Comparison of ENCODE assay signal across 24 mouse cellular contexts in the genomic region with DNA sequence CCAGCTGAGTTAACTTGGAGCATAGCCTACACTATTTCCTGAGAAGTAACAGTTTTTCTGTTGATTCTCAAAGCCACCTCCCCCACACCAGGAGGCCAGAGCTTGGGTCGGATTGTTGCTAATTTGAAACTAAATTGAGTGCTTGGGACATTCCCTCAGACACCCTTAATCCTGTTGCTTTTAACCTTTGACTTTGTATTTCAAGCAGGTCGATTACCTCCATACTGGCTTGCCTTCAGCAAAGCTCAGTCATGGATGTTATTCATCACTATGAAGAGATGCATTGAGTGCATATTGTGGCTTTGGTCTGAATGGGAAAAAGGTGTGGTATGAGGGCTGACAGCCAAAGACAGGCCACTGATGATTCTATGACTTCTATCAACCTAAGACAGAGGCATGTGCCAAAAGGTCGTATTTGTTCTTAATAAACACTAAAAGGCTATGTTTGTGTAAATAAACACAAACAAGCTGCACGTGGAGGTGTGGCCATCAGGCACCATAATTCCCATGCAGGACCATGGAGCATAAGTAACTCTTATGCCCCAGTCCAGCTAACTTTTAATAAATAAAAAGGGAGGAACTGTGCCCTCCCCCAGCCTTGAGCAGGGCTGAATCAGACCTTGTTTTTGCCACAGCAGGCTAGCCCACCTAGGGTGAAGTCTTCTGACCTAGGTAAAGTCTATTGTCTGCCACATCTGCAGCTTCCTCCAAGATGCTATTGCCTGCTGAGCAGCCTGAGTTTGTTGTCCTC.
DNase-seq lines count a peak whose midpoint lies in the region; ATAC-seq lines count a peak whose summit lies in the region.
"Had no signal": no experiment of that assay in that cellular context is flagged by ENCODE, and none has a peak within 500 bp of the region (broad histone marks: within the 10 kb centered on the region; RNA-seq: fewer than 3 reads in every experiment).

No protein-coding gene starts in this region.

- H3K4me1 ChIP-seq in brown adipose tissue, adult 24 weeks (ENCODE audit: control insufficient read depth, insufficient read depth, insufficient read length, low read length): peaks cover 6% of the 10 kb centered on the region; the same call in 1 of the 2 replicates
- no peaks in the 10 kb centered on the region for H3K4me1 ChIP-seq in embryonic facial prominence, embryonic 11.5 days (ENCODE audit: control insufficient read depth, insufficient read depth, low read length)
- H3K4me1 ChIP-seq: heart, embryonic 10.5 days; hindbrain, embryonic 12.5 days had no signal

- no peak overlapping the region for H3K4me3 ChIP-seq in brown adipose tissue, adult 24 weeks (ENCODE audit: insufficient read depth, low read depth, low read length)
- H3K4me3 ChIP-seq in embryonic facial prominence, embryonic 11.5 days (ENCODE audit: low read depth, low read length): no peak overlapping the region
- H3K4me3 ChIP-seq: embryonic facial prominence, embryonic 15.5 days; erythroblast, embryonic 14.5 days; forebrain, embryonic 12.5 days; heart, embryonic 10.5 days; hindbrain, embryonic 12.5 days had no signal

- no peaks in the 10 kb centered on the region for H3K9me3 ChIP-seq in embryonic facial prominence, embryonic 11.5 days (replicated peaks; ENCODE audit: control insufficient read depth, low read length)
- H3K9me3 ChIP-seq: embryonic facial prominence, embryonic 15.5 days; forebrain, embryonic 12.5 days; heart, embryonic 10.5 days; hindbrain, embryonic 12.5 days had no signal

- WGBS in embryonic facial prominence, embryonic 11.5 days: 21% methylated on average over 4 of the region's 4 CpGs

- H3K27ac ChIP-seq in brown adipose tissue, adult 24 weeks (replicated peaks; ENCODE audit: low read depth, low read length): peak overlapping the region; percentile 91
- no peak overlapping the region for H3K27ac ChIP-seq in embryonic facial prominence, embryonic 11.5 days (replicated peaks; ENCODE audit: low read depth, low read length)
- H3K27ac ChIP-seq: embryonic facial prominence, embryonic 15.5 days; forebrain, embryonic 12.5 days; heart, embryonic 10.5 days; hindbrain, embryonic 12.5 days had no signal

- H3K36me3 ChIP-seq in embryonic facial prominence, embryonic 11.5 days (replicated peaks; ENCODE audit: control insufficient read depth, insufficient read depth, low read depth, low read length): no peaks in the 10 kb centered on the region
- H3K36me3 ChIP-seq: embryonic facial prominence, embryonic 15.5 days; forebrain, embryonic 12.5 days; G1E; heart, embryonic 10.5 days; hindbrain, embryonic 12.5 days had no signal

- peak; percentile 70 for DNase-seq in heart, adult 11 months
- DNase-seq in heart, adult 9 months (ENCODE audit: low spot score in 2 of 2): no peak
- peak; percentile 23 for DNase-seq in embryonic facial prominence, embryonic 11.5 days (ENCODE audit: low spot score)
- DNase-seq in left cerebral cortex, adult 9 months (ENCODE audit: low spot score in 2 of 2): no peak
- no peak for DNase-seq in gastrocnemius, postnatal 10 days
- no peak for DNase-seq in kidney, adult 11 months
- DNase-seq: adrenal gland, postnatal 14 days; cerebellum, adult 18-20 months; cerebellum, adult 9-11 months; cerebellum, postnatal 36 days; gastrocnemius, postnatal 25 days; heart, postnatal 10 days; heart, postnatal 4 days; kidney, adult 18-20 months had no signal

- no peak for ATAC-seq in embryonic facial prominence, embryonic 11.5 days (replicated peaks; ENCODE audit: insufficient number of reproducible peaks, low FRiP score, low TSS enrichment, low read depth)
- ATAC-seq: activated CD4-positive, CD25-positive, alpha-beta regulatory T cell, adult 4 months; forebrain, embryonic 16.5 days; hindbrain, embryonic 16.5 days had no signal

- H3K4me2 ChIP-seq in embryonic facial prominence, embryonic 11.5 days (ENCODE audit: low read depth, low read length): no peak overlapping the region
- H3K4me2 ChIP-seq: embryonic facial prominence, embryonic 15.5 days; forebrain, embryonic 12.5 days; hindbrain, embryonic 12.5 days had no signal

- H3K27me3 ChIP-seq in embryonic facial prominence, embryonic 11.5 days (ENCODE audit: control insufficient read depth, insufficient read depth, low read length): no peaks in the 10 kb centered on the region
- H3K27me3 ChIP-seq: embryonic facial prominence, embryonic 15.5 days; forebrain, embryonic 12.5 days; hindbrain, embryonic 12.5 days had no signal

- no peak overlapping the region for H3K9ac ChIP-seq in embryonic facial prominence, embryonic 11.5 days (replicated peaks; ENCODE audit: low read length)
- H3K9ac ChIP-seq: embryonic facial prominence, embryonic 15.5 days; forebrain, embryonic 12.5 days; hindbrain, embryonic 12.5 days had no signal

Comparison
In these comparisons a context has a peak if more than half of its experiments do, and no peak if none do; other contexts are left out.
1. DNase-seq: peak in heart, adult 11 months (single experiment) and embryonic facial prominence, embryonic 11.5 days (single experiment); none in heart, adult 9 months (0 of 2), left cerebral cortex, adult 9 months (0 of 2), gastrocnemius, postnatal 10 days (single experiment) and kidney, adult 11 months (single experiment).